Mouse (Mus musculus) G1E-ER4 (cell line): ENCODE data around the gene Cstf1. TPM values are rescaled to one million over a fixed set of nuclear protein-coding genes. Genes with fewer than 3 reads are reported as not detected.

Source experiments
- GATA1 ChIP-seq: IDR thresholded peaks from one replicate; pipeline ENCODE4 v1.8.0; 2012; ENCODE audit warnings: low read length, inconsistent platforms
- polyA plus RNA-seq: library from polyadenylated mRNA; stranded (reverse); fragments of >175 nt; gene quantifications from 2 replicates; pipeline ENCODE4 v1.2.3, GENCODE M21; 2012

Cstf1 gene
- polyA plus RNA-seq, 1 experiment, result 9.6 TPM

DNA sequence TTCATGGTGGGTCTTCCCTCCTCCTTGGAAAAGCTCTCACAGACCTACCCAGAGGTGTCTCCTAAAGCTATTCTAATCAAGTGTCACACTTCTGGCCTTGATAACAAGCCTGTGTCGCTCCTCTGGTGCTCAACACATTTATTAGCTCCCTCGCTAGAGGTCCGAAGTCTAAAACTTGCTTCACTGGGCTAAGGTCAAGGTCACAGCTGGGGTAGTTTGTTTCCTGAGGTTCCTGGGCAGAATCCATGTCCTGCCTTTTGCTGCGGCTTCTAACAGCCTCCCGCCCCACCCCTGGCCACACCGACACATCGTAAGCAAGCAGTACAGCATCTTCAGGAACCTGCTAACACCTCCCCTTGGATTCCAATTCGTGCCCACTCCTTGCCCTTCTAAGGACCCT lies 19.7 kb upstream of the Cstf1 start:
- TF ChIP-seq GATA1, result no peak

DNA sequence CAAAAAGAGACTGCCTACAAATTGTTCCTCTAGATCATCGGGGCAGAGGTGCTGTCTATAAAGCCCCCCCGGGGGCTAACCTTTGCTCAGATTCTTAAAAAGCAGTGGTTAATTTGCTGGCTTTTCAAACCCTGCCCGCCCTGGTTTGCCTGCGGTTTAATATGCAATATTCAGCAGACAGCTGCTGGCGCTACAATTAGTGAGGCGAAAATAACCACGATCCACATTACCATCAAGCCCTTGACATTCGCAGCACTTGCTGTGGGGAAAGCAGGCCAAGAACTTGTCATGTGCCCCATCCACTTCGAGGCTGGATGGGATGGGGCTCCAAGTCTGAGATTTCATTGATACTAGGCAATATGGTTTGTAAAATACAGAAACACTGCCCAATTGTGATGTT lies 17.3 kb upstream of the Cstf1 start:
- TF ChIP-seq GATA1, result no peak

DNA sequence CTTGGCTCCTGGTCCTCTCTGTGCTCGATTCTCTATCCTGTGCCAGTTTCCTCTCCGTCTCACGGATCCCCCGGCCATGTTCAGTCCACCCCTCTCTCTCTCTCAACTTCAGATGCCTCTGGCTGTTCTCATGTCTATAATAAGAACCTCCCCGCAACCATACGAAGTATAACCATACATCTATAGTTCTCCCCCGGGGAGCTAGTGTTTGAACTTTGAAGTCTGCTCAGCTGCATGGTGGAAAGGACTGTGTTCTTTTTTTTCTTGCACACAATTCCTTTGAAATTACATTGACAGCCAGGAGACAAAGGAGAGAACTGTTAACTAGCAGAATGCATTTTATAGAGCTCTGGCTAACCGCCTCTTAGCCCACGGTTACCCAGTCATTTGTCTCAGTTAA lies 15.7 kb upstream of the Cstf1 start:
- no peak for TF ChIP-seq GATA1

DNA sequence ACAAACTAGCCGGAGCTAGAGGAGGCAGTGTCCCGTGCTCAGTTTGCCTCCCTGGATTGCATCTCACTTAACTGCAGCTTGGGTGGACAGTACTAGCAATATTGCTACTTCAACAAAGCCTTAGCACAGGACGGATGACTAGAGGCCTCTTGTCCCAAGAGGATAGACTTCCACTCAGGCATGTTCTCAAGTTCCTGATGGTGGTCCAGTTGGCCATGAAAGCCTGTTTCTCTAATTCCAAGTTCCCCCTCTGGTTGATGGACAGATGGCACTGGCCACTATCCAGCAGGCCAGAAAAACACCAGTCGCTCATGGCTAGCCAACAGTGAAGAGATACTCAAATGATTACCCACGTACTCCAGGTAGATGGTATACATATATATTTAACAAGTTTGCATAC lies 14.6 kb upstream of the Cstf1 start:
- no peak for TF ChIP-seq GATA1

DNA sequence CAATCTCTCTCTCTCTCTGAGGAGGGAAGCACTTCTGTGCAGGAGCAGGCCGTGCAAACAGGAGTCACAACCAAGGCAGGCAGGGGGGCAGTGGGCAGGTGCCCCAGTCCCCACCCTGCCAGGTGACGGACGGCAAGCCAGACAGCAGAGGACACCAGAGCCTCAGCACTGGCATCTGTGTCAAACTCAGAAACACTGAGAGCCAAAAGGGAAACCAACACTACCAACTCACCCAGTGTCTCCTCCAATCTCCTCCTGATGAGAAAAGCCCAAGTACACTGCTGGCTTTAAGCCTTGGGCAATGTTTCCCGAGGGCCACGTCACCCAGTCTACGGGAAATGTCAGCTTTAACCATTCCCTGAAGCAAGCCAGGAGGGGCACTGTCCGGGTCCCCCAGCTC lies 7.3 kb upstream of the Cstf1 start:
- TF ChIP-seq GATA1, result no peak

DNA sequence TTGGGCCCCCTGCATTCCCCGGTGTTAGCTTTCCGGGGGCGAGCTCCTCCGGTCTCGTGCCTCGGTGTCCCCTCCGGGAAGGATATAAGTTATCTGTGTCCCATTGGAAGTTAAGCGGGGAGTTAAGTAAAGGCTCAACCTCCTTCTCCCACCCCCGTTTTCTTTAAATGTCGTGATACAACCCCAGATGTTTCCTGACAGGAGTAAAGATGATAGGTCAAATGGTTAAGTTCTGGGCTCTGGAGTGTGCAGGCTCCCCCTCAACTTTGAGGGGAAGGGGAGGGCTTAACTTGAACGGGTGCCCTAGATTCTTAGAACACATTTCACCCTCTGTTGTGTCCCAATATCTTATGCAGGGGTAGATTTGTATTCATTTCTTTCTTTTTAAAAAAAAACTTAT lies 777 bp downstream of the Cstf1 start:
- no peak for TF ChIP-seq GATA1

DNA sequence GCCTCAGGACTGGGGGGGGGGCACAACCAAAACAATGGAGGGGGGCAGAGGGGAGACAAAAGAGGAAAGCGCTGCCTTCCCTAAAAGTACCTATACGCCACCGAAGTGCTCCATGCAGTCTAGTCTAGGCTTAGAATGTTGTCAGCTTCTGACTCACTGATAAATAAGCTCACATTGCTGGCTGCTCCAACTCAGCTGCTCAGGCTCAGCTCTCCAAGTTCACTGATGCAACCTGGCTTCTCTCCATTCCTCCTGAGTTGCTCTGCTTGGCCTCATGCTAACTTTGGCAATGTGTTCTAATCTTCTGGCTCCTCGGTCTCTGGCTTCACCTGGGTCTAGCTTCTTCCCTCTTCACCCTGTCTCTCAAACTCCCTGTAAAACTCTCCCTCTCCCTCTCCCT lies 6.1 kb downstream of the Cstf1 start:
- TF ChIP-seq GATA1, result no peak

DNA sequence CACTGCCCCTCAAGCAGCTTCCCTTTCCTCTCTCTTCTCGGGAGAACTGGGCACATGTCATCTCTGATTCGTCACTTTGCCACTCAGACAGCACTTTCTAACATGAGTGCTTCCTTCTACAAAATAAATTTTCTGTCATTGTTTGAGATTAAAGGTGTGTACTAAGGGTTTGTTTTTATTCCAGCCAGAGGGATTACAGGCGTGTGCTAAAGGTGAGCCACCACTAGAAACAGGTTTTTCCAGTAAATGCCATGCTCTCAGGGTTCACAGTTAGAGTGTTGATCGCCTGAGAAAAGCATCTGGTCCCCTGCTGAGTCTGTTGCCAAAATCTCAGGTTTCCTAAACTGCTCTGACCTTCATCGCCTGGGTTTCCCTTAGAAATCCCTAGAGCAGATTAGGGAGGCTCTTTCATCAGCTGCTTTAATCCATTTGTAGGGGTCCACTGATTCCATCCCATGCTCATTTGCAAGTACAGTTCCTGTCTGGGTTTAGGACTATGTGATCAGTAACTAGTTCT lies 6.6 kb downstream of the Cstf1 start:
- TF ChIP-seq GATA1, result no peak

DNA sequence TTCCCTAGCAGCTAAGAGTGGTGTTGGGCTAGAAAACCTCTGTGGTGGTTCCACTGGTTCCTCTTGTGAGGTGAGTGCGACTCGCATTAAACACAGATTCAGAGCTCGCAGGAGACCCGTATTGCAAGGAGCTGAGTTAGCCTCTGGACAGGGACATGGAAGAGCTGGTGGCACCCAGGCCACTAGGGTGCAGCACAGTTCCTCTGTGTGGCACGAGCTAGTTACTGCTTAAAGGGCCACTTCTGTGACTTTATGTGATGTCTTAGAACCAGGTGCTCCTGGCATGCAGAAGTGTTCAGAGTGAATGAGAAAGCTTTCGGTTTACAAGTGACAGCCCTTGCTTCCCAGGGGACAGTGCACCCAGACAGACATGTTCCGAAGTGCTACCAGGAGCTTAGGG lies 7.9 kb downstream of the Cstf1 start:
- no peak for TF ChIP-seq GATA1

DNA sequence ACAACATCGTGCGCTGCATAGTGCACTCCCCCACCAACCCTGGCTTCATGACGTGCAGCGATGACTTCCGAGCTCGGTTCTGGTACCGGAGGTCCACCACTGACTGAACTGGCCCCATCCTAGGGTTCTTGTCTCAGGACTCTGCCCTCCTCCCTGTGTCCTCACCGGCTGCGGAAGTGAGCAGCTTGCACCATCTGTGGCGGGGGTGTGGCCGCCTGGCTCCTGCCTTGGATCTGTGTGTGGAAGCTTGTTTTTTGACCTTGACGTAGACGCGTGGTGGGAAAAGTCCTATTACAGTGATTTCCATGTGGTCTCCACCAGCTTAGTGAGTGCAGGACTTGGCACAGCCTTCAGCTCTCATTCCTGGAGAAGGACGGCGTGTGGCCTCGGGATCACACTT lies 10.0 kb downstream of the Cstf1 start:
- no peak for TF ChIP-seq GATA1

DNA sequence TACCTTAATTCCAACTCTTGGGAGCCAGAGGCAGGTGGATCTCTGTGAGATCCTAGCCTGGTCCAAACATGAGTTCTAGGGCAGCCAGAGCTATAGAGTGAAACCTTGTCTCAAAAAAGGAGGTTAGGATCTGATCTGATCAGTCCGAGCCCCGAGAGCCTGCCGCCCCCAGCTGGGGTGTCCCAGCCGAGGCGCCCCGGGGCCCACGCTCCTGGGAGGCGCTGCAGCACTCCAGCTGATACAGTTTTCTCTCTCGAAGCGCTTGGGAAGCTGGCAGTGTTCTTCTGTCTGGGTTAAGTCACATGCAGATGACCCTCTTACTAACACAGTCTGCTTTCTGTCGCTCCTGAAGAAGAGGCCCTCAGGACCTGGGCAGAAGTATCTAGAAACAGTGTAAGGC lies 10.9 kb downstream of the Cstf1 start:
- no peak for TF ChIP-seq GATA1

DNA sequence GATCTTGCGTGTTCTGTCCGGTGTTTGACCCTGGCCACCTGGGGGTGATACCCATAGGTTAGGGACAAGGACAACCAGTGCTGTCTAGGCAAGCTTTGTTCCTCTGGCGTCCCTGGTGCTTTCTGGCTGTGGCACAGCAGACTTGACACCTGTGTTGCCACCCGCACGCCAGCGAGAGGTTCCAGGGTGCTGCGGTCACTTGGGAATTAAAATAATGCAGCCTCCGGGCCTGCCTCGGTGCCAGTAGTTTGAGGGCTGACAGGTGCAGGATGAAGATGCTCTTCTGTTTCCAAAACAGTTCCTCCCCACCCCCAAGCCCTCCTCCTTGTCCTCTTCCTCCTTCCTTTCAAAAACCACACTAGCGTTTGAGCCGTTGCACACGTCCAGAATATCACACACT lies 11.4 kb downstream of the Cstf1 start:
- no peak for TF ChIP-seq GATA1

DNA sequence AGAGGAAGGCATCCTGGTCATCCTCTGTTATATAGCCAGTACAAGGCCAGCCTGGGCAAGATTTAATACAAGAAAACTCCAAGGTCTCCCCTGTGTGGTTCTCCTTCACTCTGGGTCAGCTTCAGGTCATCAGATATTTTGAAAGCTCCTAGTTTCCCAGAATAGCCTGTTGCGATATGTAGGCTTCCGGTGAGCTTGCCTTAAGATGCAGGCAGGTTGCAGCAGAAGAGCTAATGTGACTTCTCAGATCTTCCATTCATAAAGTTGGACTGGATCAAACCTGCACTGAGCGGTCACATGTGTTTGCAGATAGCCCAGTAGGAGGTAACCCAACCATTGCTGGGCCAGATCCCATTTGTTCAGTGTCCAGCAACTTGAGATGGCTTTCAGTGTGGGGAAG lies 14.2 kb downstream of the Cstf1 start:
- TF ChIP-seq GATA1, result no peak

DNA sequence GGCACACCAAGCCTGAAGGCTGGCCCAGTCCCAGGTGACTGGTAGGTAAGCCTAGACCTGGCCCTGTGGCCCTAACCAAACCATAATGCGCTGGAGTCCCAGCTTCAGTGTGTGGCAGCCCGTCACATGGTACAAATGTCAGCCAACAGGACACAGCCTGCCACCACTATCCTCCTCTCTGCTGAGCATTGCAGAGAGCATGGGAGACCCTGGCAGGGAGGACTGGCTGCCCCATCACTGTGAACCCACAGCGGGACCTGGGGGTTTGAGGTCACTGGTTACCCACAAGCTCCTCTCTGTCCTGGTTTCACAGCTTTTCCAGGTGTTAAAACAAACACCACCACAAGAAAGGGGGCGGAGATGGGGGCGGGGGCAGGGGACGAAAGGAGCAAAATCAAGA lies 19.9 kb downstream of the Cstf1 start:
- no peak for TF ChIP-seq GATA1

DNA sequence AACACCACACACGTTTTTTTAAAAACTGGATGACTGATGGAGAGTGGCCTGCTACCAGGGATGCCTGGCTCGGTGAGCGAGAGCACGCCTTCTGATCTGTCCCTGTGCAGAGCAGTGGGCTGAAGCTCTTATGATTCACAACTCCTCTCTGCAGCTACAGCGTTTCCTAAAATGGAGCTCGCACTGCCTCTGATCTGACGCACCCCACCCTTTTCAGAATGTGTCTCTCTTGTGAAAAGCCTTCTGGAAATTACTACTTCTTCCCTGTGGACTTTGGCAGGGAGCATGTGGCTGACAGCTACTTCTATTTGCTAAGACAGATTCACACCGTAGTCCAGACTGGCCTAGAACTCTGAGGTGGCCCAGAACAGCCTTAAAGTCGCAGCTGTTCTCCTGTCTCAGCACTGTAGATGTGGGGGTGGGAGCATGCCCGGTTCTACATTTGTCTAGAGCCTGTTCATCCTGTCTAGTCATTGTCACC lies 21.6 kb downstream of the Cstf1 start:
- no peak for TF ChIP-seq GATA1

DNA sequence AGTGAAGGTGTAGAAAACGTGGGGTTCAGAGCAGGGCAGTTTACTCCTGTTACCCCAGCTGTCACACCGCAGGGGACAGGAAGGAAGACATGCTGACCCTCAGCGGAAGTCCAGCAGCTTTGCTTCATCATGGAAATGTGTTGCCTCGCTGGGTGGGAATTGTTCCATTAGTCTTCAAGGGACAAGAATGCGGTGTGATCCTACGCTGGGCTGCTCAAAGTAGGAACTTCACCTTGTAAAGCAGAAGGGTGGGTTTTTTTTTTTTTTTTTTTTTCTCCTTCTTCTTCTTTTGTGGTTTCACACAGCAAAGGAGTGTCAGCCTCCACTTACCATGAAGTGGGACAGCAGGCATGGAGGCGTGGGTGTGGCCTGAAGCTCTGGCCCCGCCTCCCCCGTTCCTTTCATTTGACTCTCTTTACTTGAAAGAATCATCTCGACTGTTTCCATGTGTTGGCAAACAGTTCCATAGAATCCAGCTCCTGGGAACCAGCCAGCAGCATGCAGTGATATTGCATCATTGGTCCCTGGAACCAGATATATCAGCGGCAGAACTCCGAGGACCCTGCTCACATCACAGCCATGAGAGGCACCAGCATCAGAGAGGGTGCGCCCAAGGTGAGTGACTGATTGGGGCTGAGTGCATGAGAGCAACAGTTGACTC lies 23.0 kb downstream of the Cstf1 start, which contains the start of gene Cass4:
Cass4 (plus strand) TSS at position 404 of the 661 bp plus-strand sequence.
- TF ChIP-seq GATA1, result no peak

DNA sequence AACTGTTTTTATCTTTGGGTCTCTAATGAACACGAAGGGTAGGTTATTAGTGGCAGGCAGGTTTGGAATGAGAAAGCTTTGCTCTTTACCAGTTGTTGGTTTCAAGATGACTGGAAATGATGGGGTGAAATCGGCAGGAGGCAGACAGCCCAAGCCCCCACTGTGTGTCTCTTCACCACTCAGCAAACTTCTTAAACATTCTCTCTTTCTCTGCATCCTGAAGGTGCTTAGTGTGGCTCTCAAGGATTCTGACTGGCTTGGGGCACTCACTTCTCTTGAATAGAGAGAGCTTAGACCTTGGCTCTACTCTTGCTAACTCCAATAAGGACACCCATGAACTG lies 23.5 kb downstream of the Cstf1 start:
- no peak for TF ChIP-seq GATA1

DNA sequence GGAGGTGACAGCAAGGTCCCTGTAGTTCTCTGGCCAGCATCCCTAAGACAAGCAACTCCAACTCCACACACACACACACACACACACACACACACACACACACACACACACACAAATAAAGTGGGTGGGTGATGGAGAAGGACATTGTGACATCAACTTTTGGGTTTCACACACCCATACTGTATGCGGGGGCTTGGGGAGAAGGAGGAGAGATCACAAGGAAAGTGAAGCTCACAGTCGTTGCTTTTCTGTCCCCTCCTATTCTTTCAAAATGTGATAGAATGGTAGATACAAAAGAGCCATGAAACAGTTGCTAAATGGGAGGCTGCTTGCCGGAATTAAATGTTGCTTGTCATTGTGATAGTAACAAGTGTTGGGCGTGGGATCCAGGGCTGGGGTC lies 24.2 kb downstream of the Cstf1 start:
- TF ChIP-seq GATA1, result no peak
